Mouse (Mus musculus): Measurements from ENCODE around the gene Rpl10a. TPM values are rescaled to one million over a fixed set of nuclear protein-coding genes. Genes with fewer than 3 reads are reported as not detected.
"Not testable (repeated sequence)": the region's sequence is repeated elsewhere in the genome, so short reads cannot be mapped to it uniquely, and the experiment has no call there.

Rpl10a gene
- polyA plus RNA-seq, 1 experiment from 2014 or later: 491 TPM

- TF ChIP-seq CTCF (IDR thresholded peaks at IDR 0.05; ENCODE audit: low read depth): peak; percentile 40
- DNase-seq (ENCODE audit: low spot score); H3K27me3 ChIP-seq (ENCODE audit: control insufficient read depth, insufficient read depth, low read length); H3K9ac ChIP-seq (ENCODE audit: low read length); H3K4me3 ChIP-seq (ENCODE audit: low read depth, low read length); H3K4me2 ChIP-seq (replicated peaks; ENCODE audit: low read depth); H3K9me3 ChIP-seq (ENCODE audit: control insufficient read depth, low read length); H3K27ac ChIP-seq (replicated peaks); ATAC-seq (ENCODE audit: low FRiP score, low TSS enrichment); H3K4me1 ChIP-seq (replicated peaks; ENCODE audit: control insufficient read depth, insufficient read depth): not testable (repeated sequence)
- WGBS: 98% methylated on average over 7 of the region's 7 CpGs
- H3K36me3 ChIP-seq (ENCODE audit: control insufficient read depth, insufficient read depth, low read length): peaks cover 16% of the 10 kb centered on the region
Measured at GRCm38 (mm10) chr17:28324416-28324815, 3.9 kb upstream of the Rpl10a start.

GRCm38 (mm10) chr17:28325751-28326150 lies 2.5 kb upstream of the Rpl10a start:
- H3K27ac ChIP-seq (replicated peaks): no peak overlapping the region
- H3K36me3 ChIP-seq (ENCODE audit: control insufficient read depth, insufficient read depth, low read length): peaks cover 14% of the 10 kb centered on the region
- no peak for TF ChIP-seq EP300 (optimal IDR thresholded peaks at IDR 0.05)
- TF ChIP-seq CTCF (IDR thresholded peaks at IDR 0.05; ENCODE audit: low read depth): no peak
- DNase-seq (ENCODE audit: low spot score) (no peak), ATAC-seq (ENCODE audit: low FRiP score, low TSS enrichment) (no peak)
- H3K27me3 ChIP-seq (ENCODE audit: control insufficient read depth, insufficient read depth, low read length): no peaks in the 10 kb centered on the region
- peaks cover 6% of the 10 kb centered on the region; the same call in 1 of the 2 replicates for H3K4me1 ChIP-seq (replicated peaks; ENCODE audit: control insufficient read depth, insufficient read depth)
- no peak overlapping the region for H3K9ac ChIP-seq (ENCODE audit: low read length)
- H3K9me3 ChIP-seq (ENCODE audit: control insufficient read depth, low read length): no peaks in the 10 kb centered on the region
- WGBS: 85% methylated on average over 8 of the region's 8 CpGs
- no peak overlapping the region for H3K4me2 ChIP-seq (replicated peaks; ENCODE audit: low read depth)
- no peak overlapping the region for H3K4me3 ChIP-seq (ENCODE audit: low read depth, low read length)

- peaks cover 11% of the 10 kb centered on the region for H3K36me3 ChIP-seq (ENCODE audit: control insufficient read depth, insufficient read depth, low read length)
- H3K4me3 ChIP-seq (ENCODE audit: low read depth, low read length): no peak overlapping the region
- no peaks in the 10 kb centered on the region for H3K9me3 ChIP-seq (ENCODE audit: control insufficient read depth, low read length)
- DNase-seq (ENCODE audit: low spot score): no peak
- H3K4me1 ChIP-seq (replicated peaks; ENCODE audit: control insufficient read depth, insufficient read depth): peaks cover 6% of the 10 kb centered on the region; the same call in 1 of the 2 replicates
- no peak overlapping the region for H3K4me2 ChIP-seq (replicated peaks; ENCODE audit: low read depth)
- H3K27me3 ChIP-seq (ENCODE audit: control insufficient read depth, insufficient read depth, low read length): no peaks in the 10 kb centered on the region
- ATAC-seq (ENCODE audit: low FRiP score, low TSS enrichment): no peak
- H3K9ac ChIP-seq (ENCODE audit: low read length): no peak overlapping the region
- H3K27ac ChIP-seq (replicated peaks): peak overlapping the region; percentile 98
- 76% methylated on average over 3 of the region's 3 CpGs for WGBS
- TF ChIP-seq CTCF (IDR thresholded peaks at IDR 0.05; ENCODE audit: low read depth) (no peak), EP300 (optimal IDR thresholded peaks at IDR 0.05) (no peak)
Measured at GRCm38 (mm10) chr17:28326951-28327350, 1.3 kb upstream of the Rpl10a start.

GRCm38 (mm10) chr17:28327673-28328325 lies 472 bp upstream of the Rpl10a start:
- Histone ChIP-seq H3K27me3 (ENCODE audit: control insufficient read depth, insufficient read depth, low read length) (no peaks in the 10 kb centered on the region), H3K9me3 (ENCODE audit: control insufficient read depth, low read length) (no peaks in the 10 kb centered on the region), H3K36me3 (ENCODE audit: control insufficient read depth, insufficient read depth, low read length) (peaks cover 10% of the 10 kb centered on the region), H3K9ac (ENCODE audit: low read length) (peak overlapping the region; percentile 55), H3K4me2 (replicated peaks; ENCODE audit: low read depth) (peak overlapping the region; percentile 90), H3K4me1 (replicated peaks; ENCODE audit: control insufficient read depth, insufficient read depth) (peaks cover 6% of the 10 kb centered on the region; the same call in 1 of the 2 replicates), H3K4me3 (ENCODE audit: low read depth, low read length) (peak overlapping the region; percentile 73), H3K27ac (replicated peaks) (peak overlapping the region; percentile 98)
- ATAC-seq (ENCODE audit: low FRiP score, low TSS enrichment) (peak; percentile 55), DNase-seq (ENCODE audit: low spot score) (no peak)
- WGBS: 7% methylated on average over 22 of the region's 22 CpGs
- TF ChIP-seq EP300 (optimal IDR thresholded peaks at IDR 0.05) (no peak), CTCF (IDR thresholded peaks at IDR 0.05; ENCODE audit: low read depth) (no peak)

GRCm38 (mm10) chr17:28328946-28329345 lies 675 bp downstream of the Rpl10a start:
- Histone ChIP-seq H3K36me3 (ENCODE audit: control insufficient read depth, insufficient read depth, low read length) (peaks cover 10% of the 10 kb centered on the region), H3K27ac (replicated peaks) (peak overlapping the region; percentile 98), H3K4me2 (replicated peaks; ENCODE audit: low read depth) (peak overlapping the region; percentile 90), H3K9me3 (ENCODE audit: control insufficient read depth, low read length) (no peaks in the 10 kb centered on the region), H3K9ac (ENCODE audit: low read length) (peak overlapping the region; percentile 92), H3K4me3 (ENCODE audit: low read depth, low read length) (peak overlapping the region; percentile 73), H3K4me1 (replicated peaks; ENCODE audit: control insufficient read depth, insufficient read depth) (peaks cover 6% of the 10 kb centered on the region; the same call in 1 of the 2 replicates), H3K27me3 (ENCODE audit: control insufficient read depth, insufficient read depth, low read length) (no peaks in the 10 kb centered on the region)
- 0% methylated on average over 25 of the region's 25 CpGs for WGBS
- TF ChIP-seq CTCF (IDR thresholded peaks at IDR 0.05; ENCODE audit: low read depth) (no peak), EP300 (optimal IDR thresholded peaks at IDR 0.05) (no peak)
- DNase-seq (ENCODE audit: low spot score) (peak; percentile 67), ATAC-seq (ENCODE audit: low FRiP score, low TSS enrichment) (peak; percentile 21)

GRCm38 (mm10) chr17:28329503-28330231 lies 1.4 kb downstream of the Rpl10a start:
- DNase-seq (ENCODE audit: low spot score) (no peak), ATAC-seq (ENCODE audit: low FRiP score, low TSS enrichment) (no peak)
- Histone ChIP-seq H3K36me3 (ENCODE audit: control insufficient read depth, insufficient read depth, low read length) (peaks cover 10% of the 10 kb centered on the region), H3K9ac (ENCODE audit: low read length) (peak overlapping the region; percentile 92), H3K27ac (replicated peaks) (peak overlapping the region; percentile 98), H3K4me3 (ENCODE audit: low read depth, low read length) (peak overlapping the region; percentile 73), H3K4me2 (replicated peaks; ENCODE audit: low read depth) (peak overlapping the region; percentile 90), H3K9me3 (ENCODE audit: control insufficient read depth, low read length) (no peaks in the 10 kb centered on the region), H3K27me3 (ENCODE audit: control insufficient read depth, insufficient read depth, low read length) (no peaks in the 10 kb centered on the region), H3K4me1 (replicated peaks; ENCODE audit: control insufficient read depth, insufficient read depth) (peaks cover 6% of the 10 kb centered on the region; the same call in 1 of the 2 replicates)
- 0% methylated on average over 4 of the region's 4 CpGs for WGBS
- no peak for TF ChIP-seq CTCF (IDR thresholded peaks at IDR 0.05; ENCODE audit: low read depth)
- TF ChIP-seq EP300 (optimal IDR thresholded peaks at IDR 0.05): no peak
